Mouse (Mus musculus) gastrocnemius, adult 8-10 months (tissue): ENCODE measurements around the gene Tmem179b. TPM values are rescaled to one million over a fixed set of nuclear protein-coding genes. Genes with fewer than 3 reads are reported as not detected.

Experiments used
- DNase-seq, 2 experiments: peaks; one replicate each; pipeline ENCODE4 v3.0.0; 2022; ENCODE audit warnings: low spot score in 2 of 2
- total RNA-seq, 4 experiments: library from RNA; stranded (reverse); gene quantifications; 2 replicates each; pipeline ENCODE4 v1.2.4; 2022

Gene Tmem179b
- total RNA-seq, 4 experiments from 2014 or later, result 6.9 to 10.3 (median 8.8) TPM

GRCm38 (mm10) chr19:8786008-8786781 lies 11.9 kb upstream of the Tmem179b start, which contains the start of gene Taf6l:
Gene Taf6l (minus strand): TSS chr19:8786417.
- peak; percentile 84 to 91 for DNase-seq

GRCm38 (mm10) chr19:8774951-8775421 lies 719 bp upstream of the Tmem179b start:
- peak in 1 of 2 experiments; percentile 15 for DNase-seq

- no peak for DNase-seq
Observed at GRCm38 (mm10) chr19:8773409-8773808, 858 bp downstream of the Tmem179b start.

- DNase-seq, result no peak
Observed at GRCm38 (mm10) chr19:8772996-8773395, 1.3 kb downstream of the Tmem179b start.

GRCm38 (mm10) chr19:8770567-8771270 lies 3.5 kb downstream of the Tmem179b start, which contains the start of gene Tmem223:
Gene Tmem223 (plus strand): TSS chr19:8770996.
- DNase-seq, result peak; percentile 45 to 71

- no peak for DNase-seq
Observed at GRCm38 (mm10) chr19:8765562-8765961, 8.7 kb downstream of the Tmem179b start.

GRCm38 (mm10) chr19:8763276-8763675 lies 11.0 kb downstream of the Tmem179b start:
- no peak for DNase-seq

- DNase-seq, result no peak
Observed at GRCm38 (mm10) chr19:8760757-8761156, 13.5 kb downstream of the Tmem179b start.

- no peak for DNase-seq
Observed at GRCm38 (mm10) chr19:8758899-8759298, 15.4 kb downstream of the Tmem179b start.

GRCm38 (mm10) chr19:8757471-8757998 lies 16.7 kb downstream of the Tmem179b start:
- no peak for DNase-seq

GRCm38 (mm10) chr19:8756635-8757387 lies 17.5 kb downstream of the Tmem179b start, which contains the start of gene Nxf1:
Gene Nxf1 (plus strand): TSS chr19:8757073.
- DNase-seq, result peak; percentile 77 to 87

GRCm38 (mm10) chr19:8755652-8756051 lies 18.6 kb downstream of the Tmem179b start:
- DNase-seq, result no peak

- DNase-seq, result no peak
Observed at GRCm38 (mm10) chr19:8747368-8747767, 26.9 kb downstream of the Tmem179b start.

GRCm38 (mm10) chr19:8745382-8745781 lies 28.9 kb downstream of the Tmem179b start:
- DNase-seq, result no peak

- DNase-seq, result no peak
Observed at GRCm38 (mm10) chr19:8742176-8742575, 32.1 kb downstream of the Tmem179b start.

- DNase-seq, result peak; percentile 92 to 95
Observed at GRCm38 (mm10) chr19:8741243-8741869, 32.9 kb downstream of the Tmem179b start, which contains the start of gene Stx5a. Gene Stx5a (plus strand): TSS chr19:8741413.

- no peak for DNase-seq
Observed at GRCm38 (mm10) chr19:8740603-8741002, 33.7 kb downstream of the Tmem179b start, which contains the start of gene 1700092M07Rik. Gene 1700092M07Rik (plus strand): TSS chr19:8740718.

GRCm38 (mm10) chr19:8739646-8740045 lies 34.6 kb downstream of the Tmem179b start:
- no peak for DNase-seq

- DNase-seq, result no peak
Observed at GRCm38 (mm10) chr19:8738911-8739310, 35.4 kb downstream of the Tmem179b start.

GRCm38 (mm10) chr19:8736160-8736467 lies 38.2 kb downstream of the Tmem179b start:
- no peak for DNase-seq
